Mouse (Mus musculus) kidney, postnatal 4 days (tissue): ENCODE results near the gene Ltv1.
A peak's percentile ranks its signal among the peaks of the same experiment; 100 is the strongest.

Experiments
- DNase-seq, 2 experiments: peaks; one replicate each; pipeline ENCODE4 v3.0.0; 2021; ENCODE audit warnings: mixed read lengths in 2 of 2

The Ltv1 gene

DNA sequence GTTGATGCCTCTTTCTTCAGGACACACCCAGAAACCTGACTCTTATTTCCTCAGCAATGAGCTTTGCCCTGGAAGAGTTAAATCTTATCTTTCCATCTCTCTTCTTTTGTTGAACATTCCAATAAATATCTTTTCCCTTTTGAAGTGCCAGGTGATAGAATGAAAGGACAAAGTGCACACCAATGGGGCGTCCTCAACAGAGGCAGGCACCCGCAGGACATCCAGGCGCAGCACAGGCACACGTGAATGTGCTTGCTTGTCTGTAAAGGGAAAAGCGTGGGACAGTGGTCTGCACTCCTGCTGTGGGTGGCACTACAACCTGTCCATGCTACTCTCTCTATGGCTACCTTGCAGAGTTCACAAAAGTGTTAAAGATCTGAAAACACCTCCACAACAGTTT is 3.1 kb downstream of the Ltv1 start:
- DNase-seq: no peak

DNA sequence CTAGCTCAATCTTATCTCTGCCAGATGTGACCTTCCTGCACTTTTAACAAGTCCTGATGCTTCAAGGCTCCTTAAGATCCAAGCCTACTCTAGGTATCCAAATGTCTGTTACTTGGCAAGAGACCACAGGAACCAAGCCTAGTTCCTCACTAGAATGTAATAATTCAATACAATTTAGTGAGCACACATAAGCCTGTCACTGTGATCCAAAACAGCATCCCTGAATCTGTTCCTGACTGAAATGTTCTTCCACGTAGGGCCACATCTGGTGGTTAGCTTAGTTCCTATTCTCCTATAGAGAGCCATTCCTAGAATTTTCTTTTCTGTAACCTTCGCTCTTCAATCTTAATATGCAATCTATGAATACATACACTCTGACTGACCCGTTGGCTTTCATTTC is 6.2 kb downstream of the Ltv1 start:
- no peak for DNase-seq

GRCm38 (mm10) chr10:13184170-13184766 is 8.7 kb downstream of the Ltv1 start:
- DNase-seq: no peak

GRCm38 (mm10) chr10:13180211-13180610 is 12.8 kb downstream of the Ltv1 start:
- DNase-seq: no peak

DNA sequence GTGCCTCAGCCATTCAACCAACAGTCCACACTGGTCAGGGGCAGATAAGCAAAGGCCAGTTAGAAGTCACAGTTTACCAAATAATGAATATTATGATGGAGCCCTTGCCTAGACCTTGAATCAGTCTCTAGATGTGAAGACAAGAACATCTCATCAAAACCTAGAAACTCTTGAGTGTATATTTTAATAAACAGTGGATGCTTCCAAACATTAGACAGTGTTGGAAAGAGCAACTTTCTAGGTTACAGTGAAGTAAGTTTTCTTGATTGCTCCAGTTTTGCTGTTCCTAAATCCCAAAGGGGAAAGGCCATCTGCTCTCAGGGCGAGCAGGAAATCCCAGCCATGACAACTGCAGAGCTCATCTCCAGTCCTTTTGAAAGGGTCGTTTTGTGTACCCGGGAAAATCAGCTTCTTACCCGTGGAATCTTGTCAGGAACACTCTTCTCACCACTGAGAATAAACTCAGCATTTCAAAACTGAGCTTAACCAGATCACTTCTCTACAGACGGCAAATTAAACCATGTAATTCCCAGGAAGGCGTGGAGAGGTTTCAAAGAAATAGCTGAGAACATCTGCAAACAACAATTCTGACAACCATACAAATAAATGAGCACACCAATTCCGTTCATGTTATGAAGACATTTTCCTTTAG is 14.9 kb downstream of the Ltv1 start, which contains the start of gene Zc2hc1b:
Gene Zc2hc1b (minus strand): TSS at position 51 of the 652 bp plus-strand sequence.
- DNase-seq: no peak

DNA sequence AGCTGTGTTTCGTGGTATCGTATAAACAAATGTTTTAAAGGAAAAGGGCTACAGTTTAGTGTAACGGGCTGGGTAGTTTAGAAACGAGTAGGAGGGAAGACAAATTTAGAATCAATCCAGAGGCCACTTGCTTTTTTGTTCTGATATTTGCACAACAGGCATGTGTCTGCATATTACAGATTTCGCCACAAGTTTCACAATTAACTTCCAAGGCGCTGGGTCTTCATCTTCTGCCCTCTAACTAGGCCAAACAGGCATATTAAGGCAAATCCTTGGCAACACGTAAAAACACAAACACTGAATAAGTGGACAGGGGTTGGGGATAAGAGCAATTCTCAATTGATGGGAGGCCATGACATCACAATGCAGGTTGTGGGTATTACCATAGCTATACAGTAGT is 17.1 kb downstream of the Ltv1 start:
- DNase-seq: no peak

GRCm38 (mm10) chr10:13172798-13173221 is 20.2 kb downstream of the Ltv1 start:
- peak in 1 of 2 experiments; percentile 24 for DNase-seq

DNA sequence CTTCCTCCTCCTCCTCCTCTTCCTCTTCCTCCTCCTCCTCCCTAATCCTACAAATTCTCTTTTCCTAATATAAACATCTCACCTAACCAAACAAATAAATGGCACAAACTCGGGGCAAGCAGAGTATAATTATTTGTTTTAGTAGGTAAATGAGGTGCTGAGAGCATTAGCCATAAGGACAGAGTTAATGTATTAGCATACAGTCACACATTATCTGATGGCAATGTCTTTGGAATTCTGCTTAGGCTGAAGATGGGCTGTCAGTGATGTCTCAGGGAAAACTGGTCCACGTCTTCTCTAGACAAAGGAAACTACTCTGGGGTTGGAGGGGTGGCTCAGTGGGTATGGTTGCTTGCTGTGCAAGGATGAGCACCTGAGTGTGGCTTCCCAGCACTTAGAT is 21.5 kb downstream of the Ltv1 start:
- DNase-seq: no peak

DNA sequence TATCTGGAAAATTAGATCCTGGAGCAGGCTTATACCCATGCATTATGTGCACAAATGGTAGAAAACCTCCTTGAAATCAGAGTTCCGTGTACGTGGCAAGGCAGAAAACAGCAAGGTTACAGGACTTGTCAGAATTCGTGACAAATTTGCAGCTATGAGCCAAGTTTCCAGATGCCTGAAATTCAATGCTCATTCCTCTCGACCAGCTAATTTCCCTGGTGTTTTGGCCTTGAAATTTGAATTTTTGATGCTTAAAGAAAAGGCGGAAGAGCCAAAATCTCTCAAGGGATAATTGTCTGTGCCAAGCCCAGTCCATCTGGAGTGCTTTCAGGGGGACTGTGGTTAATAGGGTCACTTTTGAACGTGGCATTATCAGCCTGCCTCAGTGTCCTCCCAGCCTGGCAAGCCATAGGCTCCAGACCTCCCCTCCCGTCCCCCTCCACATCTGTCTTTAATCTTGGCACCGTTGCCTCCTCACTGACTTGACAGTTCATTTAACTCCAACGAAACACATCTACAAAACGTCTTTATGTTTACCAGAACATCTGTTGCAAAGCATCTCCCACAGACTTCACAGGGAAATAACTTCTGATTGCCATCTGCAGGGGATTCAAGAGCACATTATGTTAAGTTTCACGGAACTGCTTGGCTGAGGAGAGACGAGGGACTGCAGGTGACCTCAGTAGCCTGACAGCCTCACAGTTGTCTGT is 22.1 kb downstream of the Ltv1 start:
- peak in 1 of 2 experiments; percentile 4 for DNase-seq

DNA sequence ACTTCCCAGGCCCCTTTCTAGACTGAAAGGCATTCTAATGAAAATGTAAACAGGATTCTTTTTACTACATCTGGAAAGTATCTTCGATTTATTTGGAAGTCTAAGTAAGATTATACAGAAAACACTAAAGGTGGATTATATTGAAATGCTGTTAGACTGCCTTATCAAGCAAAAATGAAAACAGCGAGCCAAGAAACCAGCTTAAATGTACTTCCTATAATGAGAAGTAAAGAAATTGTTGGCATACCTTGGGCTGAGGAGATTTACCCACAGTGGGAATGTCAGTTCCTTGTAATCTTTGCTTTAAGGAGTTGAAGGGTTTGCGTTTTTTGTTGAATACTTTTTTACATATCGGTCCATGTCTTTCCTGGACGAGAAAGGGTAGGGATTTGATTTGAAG is 24.5 kb downstream of the Ltv1 start:
- no peak for DNase-seq

GRCm38 (mm10) chr10:13162031-13162430 is 30.9 kb downstream of the Ltv1 start:
- DNase-seq: no peak

- no peak for DNase-seq
These were observed 32.1 kb downstream of the Ltv1 start for GRCm38 (mm10) chr10:13160913-13161312.

DNA sequence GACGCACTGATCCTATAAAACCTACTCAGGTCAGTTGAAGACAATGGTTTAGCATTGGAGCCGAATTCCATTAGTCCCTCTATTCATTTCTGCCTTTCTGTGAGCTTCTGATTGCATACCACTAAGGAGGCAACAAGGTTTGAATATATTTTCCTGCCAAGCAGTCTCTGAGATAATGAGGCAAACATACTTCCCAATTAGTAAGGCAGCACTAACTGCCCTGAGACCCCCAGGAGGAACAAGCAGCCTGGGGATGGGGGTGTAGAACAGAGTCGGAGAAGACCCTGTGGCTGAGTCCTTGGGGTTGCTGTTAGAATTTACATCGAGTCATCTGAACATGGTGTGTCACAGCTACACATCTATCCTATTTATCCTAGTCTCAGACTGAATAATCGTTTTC is 37.6 kb downstream of the Ltv1 start:
- no peak for DNase-seq

- no peak for DNase-seq
These were observed 40.1 kb downstream of the Ltv1 start for GRCm38 (mm10) chr10:13152811-13153364.

DNA sequence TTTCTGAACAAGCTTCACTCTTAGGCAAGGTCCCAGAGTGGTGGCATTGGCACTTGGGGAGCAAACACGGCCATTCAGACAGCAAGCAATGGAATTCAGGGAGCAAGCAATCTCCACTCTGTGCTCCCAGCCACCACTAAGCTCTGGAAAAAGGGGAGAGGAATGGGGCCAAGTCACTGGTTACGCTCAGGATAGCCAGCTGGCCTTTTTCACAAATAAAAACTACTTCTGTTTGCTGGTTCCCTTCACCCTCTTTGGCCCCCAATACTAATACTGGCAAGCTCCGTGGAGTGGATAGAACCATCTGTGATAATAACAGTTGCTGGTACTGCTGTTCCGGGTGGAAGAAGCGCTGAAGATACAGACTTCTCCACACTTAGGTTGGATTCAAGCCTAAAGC is 41.6 kb downstream of the Ltv1 start:
- DNase-seq: peak; percentile 14 to 39

GRCm38 (mm10) chr10:13150435-13150834 is 42.5 kb downstream of the Ltv1 start:
- DNase-seq: no peak

DNA sequence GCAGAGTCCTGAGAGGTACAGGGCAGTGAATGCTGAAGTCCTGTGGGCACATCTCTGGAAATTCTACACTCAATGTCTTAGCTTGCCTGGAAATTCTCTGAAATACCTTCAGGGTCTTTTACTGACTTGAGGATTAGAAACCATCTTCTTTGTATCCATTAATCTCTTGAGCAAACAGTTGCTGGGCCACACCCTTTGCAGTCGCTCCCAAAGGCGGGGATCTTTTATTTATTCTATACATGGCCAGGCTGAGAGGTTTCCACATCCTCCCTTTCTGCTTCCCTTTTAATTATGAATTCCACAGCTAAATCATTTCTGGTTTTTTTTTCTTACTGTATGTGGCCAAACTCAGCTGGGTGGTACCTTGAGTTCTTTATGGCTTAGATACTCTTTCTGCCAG is 52.5 kb downstream of the Ltv1 start:
- no peak for DNase-seq

DNA sequence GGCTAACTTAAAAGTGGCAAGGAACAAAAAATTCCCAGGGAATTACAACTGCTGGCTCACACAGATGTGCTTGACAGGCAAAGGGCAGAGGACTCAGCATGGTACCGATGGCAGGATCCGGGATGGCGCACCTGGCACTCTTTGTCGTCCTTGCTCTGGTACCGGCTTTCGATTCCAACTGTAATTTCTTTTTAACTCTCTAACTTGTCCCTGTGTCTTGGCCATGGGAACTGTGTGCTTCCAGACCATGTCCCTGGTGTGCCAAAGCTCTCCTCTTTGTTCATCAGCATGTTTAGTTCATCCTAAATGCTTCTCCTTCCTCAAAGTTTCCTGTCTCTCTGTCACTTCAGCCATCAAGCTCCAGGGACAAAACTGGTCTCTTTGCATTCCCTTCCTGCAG is 55.1 kb downstream of the Ltv1 start:
- DNase-seq: no peak

DNA sequence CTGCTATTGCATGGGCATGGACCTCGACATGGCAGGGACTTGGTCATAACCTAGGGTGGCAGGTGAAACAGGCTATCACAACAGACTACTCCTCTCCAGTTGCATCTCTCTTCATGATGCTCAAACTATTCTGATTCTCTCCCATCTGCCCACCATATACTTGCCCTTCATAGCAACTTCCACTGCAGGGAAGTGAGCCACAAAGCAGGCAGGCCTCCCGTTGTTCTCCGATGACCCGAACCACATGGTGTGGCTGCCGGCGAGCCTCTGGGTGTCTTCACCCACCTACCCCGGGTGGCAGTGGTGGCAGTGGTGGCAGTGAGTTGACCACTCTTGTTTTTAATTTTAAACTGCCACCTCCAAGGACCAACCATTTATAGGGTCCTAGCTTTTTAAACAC is 57.2 kb downstream of the Ltv1 start:
- DNase-seq: no peak

DNA sequence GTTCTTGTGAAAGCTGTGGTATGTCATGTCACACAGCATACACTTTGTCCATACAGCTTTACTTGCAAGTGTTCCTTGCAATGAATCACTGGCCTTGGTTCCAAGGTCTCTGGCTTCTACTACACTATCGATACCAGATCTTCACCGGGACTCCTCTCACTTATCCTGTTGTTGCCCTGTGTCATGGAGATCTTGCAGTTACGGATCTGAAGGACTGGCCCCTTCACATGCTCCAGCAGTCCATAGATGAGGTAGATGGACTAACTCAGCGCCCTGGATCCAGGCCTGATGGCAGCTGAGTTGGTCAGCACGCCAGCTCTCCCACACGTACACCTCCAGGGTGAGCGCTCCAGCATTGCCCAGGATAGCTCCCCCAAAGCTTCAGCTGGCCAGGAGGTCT is 57.7 kb downstream of the Ltv1 start:
- no peak for DNase-seq

DNA sequence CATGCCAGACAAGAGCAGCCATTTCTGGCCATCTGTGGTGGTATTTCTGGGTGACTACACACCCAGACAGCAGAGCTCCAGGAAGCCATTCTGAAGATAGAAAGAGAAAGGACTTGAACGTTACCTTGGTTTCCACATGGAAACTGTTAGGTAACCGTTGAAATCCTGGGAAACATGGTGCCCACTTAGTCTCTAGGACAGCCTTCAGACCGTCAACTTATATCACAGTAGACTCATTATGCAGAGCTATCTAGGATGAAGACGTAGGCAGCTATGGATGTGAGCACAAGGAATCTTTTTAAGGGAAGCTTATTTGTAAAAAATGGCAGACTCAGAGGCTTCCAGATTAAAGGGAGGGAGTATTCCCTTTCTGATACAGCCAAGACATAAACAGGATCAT is 59.1 kb downstream of the Ltv1 start:
- no peak for DNase-seq
